Mouse (Mus musculus): ENCODE measurements around the gene Ramp3. TPM values are rescaled to one million over a fixed set of nuclear protein-coding genes. Genes with fewer than 3 reads are reported as not detected.

The Ramp3 gene
- polyA plus RNA-seq, 2 experiments: 4.5 to 10.3 TPM

DNA sequence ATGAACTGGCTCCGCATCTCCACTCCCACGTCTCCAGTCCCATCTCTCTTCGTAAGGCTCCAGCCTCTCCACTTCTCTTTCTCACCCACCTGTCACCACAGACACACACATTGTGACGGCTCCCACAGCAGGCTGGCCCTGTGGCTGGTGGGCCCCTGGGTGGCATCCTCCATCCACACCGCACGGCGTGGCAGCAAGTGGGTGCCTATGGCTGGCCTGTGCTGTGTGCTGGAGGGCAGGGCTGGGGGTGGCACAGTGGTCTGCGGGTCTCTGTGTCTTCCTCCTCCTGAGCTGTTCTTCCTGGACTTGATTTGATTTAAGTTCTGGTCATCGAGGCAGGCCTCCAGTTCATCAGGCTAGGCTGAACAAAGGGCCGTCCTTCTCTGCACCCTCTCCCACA lies 35.8 kb downstream of the Ramp3 start:
- TF ChIP-seq POLR2A (IDR thresholded peaks at IDR 0.05; ENCODE audit: borderline replicate concordance, extremely low read depth, insufficient read depth, insufficient read length): no peak
- no peak overlapping the region for H3K4me2 ChIP-seq (replicated peaks; ENCODE audit: low read depth, low read length, severe bottlenecking)
- WGBS: 90% methylated on average over 10 of the region's 10 CpGs
- no peaks in the 10 kb centered on the region for H3K36me3 ChIP-seq (ENCODE audit: control insufficient read depth, insufficient read depth, low read length)
- H3K4me3 ChIP-seq (replicated peaks; ENCODE audit: low read length): no peak overlapping the region
- DNase-seq (ENCODE audit: low spot score) (no peak), ATAC-seq (ENCODE audit: low FRiP score, low read depth) (no peak)
- H3K9me3 ChIP-seq (ENCODE audit: control insufficient read depth, low read length): no peaks in the 10 kb centered on the region
- H3K4me1 ChIP-seq (ENCODE audit: control insufficient read depth, insufficient read depth, low read length): no peaks in the 10 kb centered on the region
- no peak overlapping the region for H3K9ac ChIP-seq (ENCODE audit: low read depth, low read length, severe bottlenecking)
- H3K27ac ChIP-seq (replicated peaks; ENCODE audit: low read depth, low read length): no peak overlapping the region
- H3K27me3 ChIP-seq (ENCODE audit: control insufficient read depth, insufficient read depth, low read length): no peaks in the 10 kb centered on the region

DNA sequence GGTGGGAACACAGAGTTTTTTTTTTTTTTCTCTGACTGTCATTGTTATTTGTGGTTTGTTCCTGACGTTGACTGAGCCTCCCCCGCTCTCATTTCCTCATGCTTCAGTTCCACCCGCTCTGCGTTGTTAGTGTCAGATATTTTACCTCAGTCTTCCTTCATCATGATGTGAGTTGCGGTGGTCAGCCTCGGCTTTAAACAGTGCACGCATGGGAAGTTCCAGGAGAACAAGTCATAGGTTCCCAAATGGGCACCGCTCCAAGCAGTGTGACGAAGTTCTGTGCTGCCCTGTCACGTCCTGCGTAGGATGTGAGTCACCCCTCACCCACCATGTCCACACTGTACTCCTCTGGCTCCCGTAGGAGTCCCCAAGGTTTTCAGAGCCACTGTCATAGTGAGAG lies 36.9 kb downstream of the Ramp3 start:
- Histone ChIP-seq H3K27me3 (ENCODE audit: control insufficient read depth, insufficient read depth, low read length) (no peaks in the 10 kb centered on the region), H3K4me2 (replicated peaks; ENCODE audit: low read depth, low read length, severe bottlenecking) (no peak overlapping the region), H3K9ac (ENCODE audit: low read depth, low read length, severe bottlenecking) (no peak overlapping the region), H3K4me3 (replicated peaks; ENCODE audit: low read length) (no peak overlapping the region), H3K4me1 (ENCODE audit: control insufficient read depth, insufficient read depth, low read length) (no peaks in the 10 kb centered on the region), H3K27ac (replicated peaks; ENCODE audit: low read depth, low read length) (no peak overlapping the region), H3K36me3 (ENCODE audit: control insufficient read depth, insufficient read depth, low read length) (no peaks in the 10 kb centered on the region), H3K9me3 (ENCODE audit: control insufficient read depth, low read length) (no peaks in the 10 kb centered on the region)
- ATAC-seq (ENCODE audit: low FRiP score, low read depth) (no peak), DNase-seq (ENCODE audit: low spot score) (no peak)
- no peak for TF ChIP-seq POLR2A (IDR thresholded peaks at IDR 0.05; ENCODE audit: borderline replicate concordance, extremely low read depth, insufficient read depth, insufficient read length)
- WGBS: 78% methylated on average over 12 of the region's 12 CpGs

DNA sequence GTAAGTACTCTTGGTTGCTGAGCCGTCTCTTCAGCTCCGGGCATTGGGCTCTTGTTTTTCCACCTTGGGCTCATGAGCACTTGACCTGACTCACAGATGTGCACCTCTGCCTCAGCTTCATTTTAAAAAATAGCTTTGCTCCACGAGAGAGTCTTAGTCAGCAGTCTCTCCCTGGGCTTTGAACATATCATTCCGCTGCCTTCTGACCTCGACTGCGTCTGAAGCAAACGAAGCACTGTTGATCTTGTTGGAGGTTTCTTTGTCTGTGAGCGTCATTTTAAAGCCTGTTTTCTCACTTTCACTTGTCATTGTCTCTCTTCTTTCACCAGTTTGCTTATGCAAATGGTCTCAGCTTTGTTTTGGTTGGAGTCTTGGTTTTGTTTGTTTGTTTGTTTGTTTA lies 38.2 kb downstream of the Ramp3 start:
- H3K4me1 ChIP-seq (ENCODE audit: control insufficient read depth, insufficient read depth, low read length): no peaks in the 10 kb centered on the region
- no peak for TF ChIP-seq POLR2A (IDR thresholded peaks at IDR 0.05; ENCODE audit: borderline replicate concordance, extremely low read depth, insufficient read depth, insufficient read length)
- DNase-seq (ENCODE audit: low spot score) (no peak), ATAC-seq (ENCODE audit: low FRiP score, low read depth) (no peak)
- WGBS: 71% methylated on average over 8 of the region's 8 CpGs
- no peaks in the 10 kb centered on the region for H3K27me3 ChIP-seq (ENCODE audit: control insufficient read depth, insufficient read depth, low read length)
- no peak overlapping the region for H3K4me2 ChIP-seq (replicated peaks; ENCODE audit: low read depth, low read length, severe bottlenecking)
- no peaks in the 10 kb centered on the region for H3K36me3 ChIP-seq (ENCODE audit: control insufficient read depth, insufficient read depth, low read length)
- H3K27ac ChIP-seq (replicated peaks; ENCODE audit: low read depth, low read length): no peak overlapping the region
- no peak overlapping the region for H3K4me3 ChIP-seq (replicated peaks; ENCODE audit: low read length)
- H3K9me3 ChIP-seq (ENCODE audit: control insufficient read depth, low read length): no peaks in the 10 kb centered on the region
- no peak overlapping the region for H3K9ac ChIP-seq (ENCODE audit: low read depth, low read length, severe bottlenecking)

DNA sequence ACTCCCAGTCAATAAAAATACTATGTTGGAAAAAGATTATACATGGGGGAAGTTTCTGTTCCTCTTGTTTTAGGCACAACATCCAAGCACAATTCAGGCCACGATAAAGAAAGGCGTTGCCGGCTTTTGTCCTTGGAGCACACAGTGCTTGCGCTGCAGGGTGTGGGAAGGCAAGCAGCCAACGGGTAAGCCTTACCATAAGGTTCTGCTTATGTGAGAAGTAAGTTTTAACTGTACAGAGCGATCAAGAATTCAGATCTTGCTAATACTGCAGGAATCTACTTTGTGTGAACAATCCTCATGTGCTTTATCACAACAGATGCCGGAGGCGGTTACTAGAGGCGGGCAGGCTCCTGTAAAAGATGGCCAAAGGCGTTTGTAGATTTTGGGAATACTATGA lies 39.4 kb downstream of the Ramp3 start:
- TF ChIP-seq POLR2A (IDR thresholded peaks at IDR 0.05; ENCODE audit: borderline replicate concordance, extremely low read depth, insufficient read depth, insufficient read length): no peak
- no peaks in the 10 kb centered on the region for H3K36me3 ChIP-seq (ENCODE audit: control insufficient read depth, insufficient read depth, low read length)
- no peak overlapping the region for H3K4me3 ChIP-seq (replicated peaks; ENCODE audit: low read length)
- 79% methylated on average over 10 of the region's 10 CpGs for WGBS
- no peak overlapping the region for H3K4me2 ChIP-seq (replicated peaks; ENCODE audit: low read depth, low read length, severe bottlenecking)
- H3K27ac ChIP-seq (replicated peaks; ENCODE audit: low read depth, low read length): no peak overlapping the region
- no peaks in the 10 kb centered on the region for H3K27me3 ChIP-seq (ENCODE audit: control insufficient read depth, insufficient read depth, low read length)
- H3K4me1 ChIP-seq (ENCODE audit: control insufficient read depth, insufficient read depth, low read length): no peaks in the 10 kb centered on the region
- ATAC-seq (ENCODE audit: low FRiP score, low read depth): no peak
- no peak overlapping the region for H3K9ac ChIP-seq (ENCODE audit: low read depth, low read length, severe bottlenecking)
- peak; percentile 69 for DNase-seq (ENCODE audit: low spot score)
- no peaks in the 10 kb centered on the region for H3K9me3 ChIP-seq (ENCODE audit: control insufficient read depth, low read length)

DNA sequence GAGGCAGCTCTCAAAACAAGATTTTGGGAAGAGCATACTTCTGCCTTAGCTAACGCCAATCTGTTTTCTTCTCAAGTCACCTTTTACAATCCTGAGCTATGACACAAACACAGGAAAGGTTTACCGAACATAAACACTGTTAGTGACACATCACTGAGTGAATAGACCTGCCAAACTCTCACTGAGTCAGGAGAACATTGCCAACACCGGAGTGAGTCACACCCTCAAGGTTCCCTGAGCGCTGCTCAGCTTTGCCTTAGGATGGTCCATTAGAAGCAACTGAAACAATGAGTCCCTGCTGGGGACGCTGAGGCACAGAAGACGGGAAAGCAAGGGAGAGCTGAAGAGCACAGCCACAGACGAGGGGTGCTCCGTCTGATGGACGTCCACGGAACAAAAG lies 40.0 kb downstream of the Ramp3 start:
- H3K36me3 ChIP-seq (ENCODE audit: control insufficient read depth, insufficient read depth, low read length): no peaks in the 10 kb centered on the region
- H3K27ac ChIP-seq (replicated peaks; ENCODE audit: low read depth, low read length): no peak overlapping the region
- H3K4me3 ChIP-seq (replicated peaks; ENCODE audit: low read length): no peak overlapping the region
- TF ChIP-seq POLR2A (IDR thresholded peaks at IDR 0.05; ENCODE audit: borderline replicate concordance, extremely low read depth, insufficient read depth, insufficient read length): no peak
- no peaks in the 10 kb centered on the region for H3K4me1 ChIP-seq (ENCODE audit: control insufficient read depth, insufficient read depth, low read length)
- H3K4me2 ChIP-seq (replicated peaks; ENCODE audit: low read depth, low read length, severe bottlenecking): no peak overlapping the region
- H3K27me3 ChIP-seq (ENCODE audit: control insufficient read depth, insufficient read depth, low read length): no peaks in the 10 kb centered on the region
- no peaks in the 10 kb centered on the region for H3K9me3 ChIP-seq (ENCODE audit: control insufficient read depth, low read length)
- H3K9ac ChIP-seq (ENCODE audit: low read depth, low read length, severe bottlenecking): no peak overlapping the region
- no peak for DNase-seq (ENCODE audit: low spot score)
- 85% methylated on average over 10 of the region's 10 CpGs for WGBS
- no peak for ATAC-seq (ENCODE audit: low FRiP score, low read depth)

DNA sequence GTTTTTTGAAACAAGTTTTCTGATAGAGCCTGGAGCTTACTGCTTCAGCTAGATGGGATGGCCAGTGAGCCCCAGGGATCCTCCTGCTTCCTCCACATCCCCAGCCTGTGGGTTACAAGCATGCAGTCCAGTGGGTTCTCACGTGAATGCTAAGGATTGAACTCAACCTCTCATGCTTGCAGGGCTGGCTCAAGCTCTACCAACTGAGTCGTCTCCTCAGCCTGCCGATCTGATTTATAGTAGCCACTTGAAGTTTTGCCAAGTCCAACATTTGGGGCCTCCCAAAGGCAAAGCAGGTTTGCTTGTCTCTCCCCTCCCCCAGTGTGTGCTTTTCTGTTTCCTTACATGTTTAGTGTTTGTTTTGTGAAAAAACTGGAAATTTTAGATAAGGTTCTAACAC lies 43.9 kb downstream of the Ramp3 start:
- H3K36me3 ChIP-seq (ENCODE audit: control insufficient read depth, insufficient read depth, low read length): no peaks in the 10 kb centered on the region
- no peak for DNase-seq (ENCODE audit: low spot score)
- H3K4me1 ChIP-seq (ENCODE audit: control insufficient read depth, insufficient read depth, low read length): no peaks in the 10 kb centered on the region
- ATAC-seq (ENCODE audit: low FRiP score, low read depth): no peak
- no peak overlapping the region for H3K4me3 ChIP-seq (replicated peaks; ENCODE audit: low read length)
- H3K27me3 ChIP-seq (ENCODE audit: control insufficient read depth, insufficient read depth, low read length): no peaks in the 10 kb centered on the region
- no peak overlapping the region for H3K4me2 ChIP-seq (replicated peaks; ENCODE audit: low read depth, low read length, severe bottlenecking)
- H3K9me3 ChIP-seq (ENCODE audit: control insufficient read depth, low read length): no peaks in the 10 kb centered on the region
- H3K9ac ChIP-seq (ENCODE audit: low read depth, low read length, severe bottlenecking): no peak overlapping the region
- TF ChIP-seq POLR2A (IDR thresholded peaks at IDR 0.05; ENCODE audit: borderline replicate concordance, extremely low read depth, insufficient read depth, insufficient read length): no peak
- WGBS: 41% methylated on average over 3 of the region's 3 CpGs
- no peak overlapping the region for H3K27ac ChIP-seq (replicated peaks; ENCODE audit: low read depth, low read length)
